Mouse (Mus musculus) lung, adult 2 months (tissue): ENCODE measurements at regions not wholly inside any gene's neighbourhood (a gene's known extent, or its start where the extent isn't known, plus 50 kb on each side); places are given as distances from the start of the nearest gene placed in this dataset.

ENCODE experiments used
- DNase-seq: peaks from one replicate; pipeline ENCODE4 v3.0.0; 2022
- H3K4me1 ChIP-seq: fragments of 200-500 bp; 2 replicates; pipeline ENCODE4 v1.6.1; 2011; ENCODE audit warnings: low read length; ENCODE audit not compliant: control insufficient read depth, insufficient read depth
- H3K4me3 ChIP-seq: fragments of 200-500 bp; replicated peaks from 2 replicates; pipeline ENCODE3; 2011; ENCODE audit warnings: low read depth, mild to moderate bottlenecking, control low read depth, low read length; ENCODE audit errors: extremely low read depth
- CTCF ChIP-seq: fragments of 200-500 bp; IDR thresholded peaks from 2 replicates; pipeline ENCODE4 v1.5.1; 2011; ENCODE audit warnings: mild to moderate bottlenecking, low read length, control low read depth; ENCODE audit not compliant: insufficient read depth
- POLR2A ChIP-seq: fragments of 200-500 bp; IDR thresholded peaks from 2 replicates; pipeline ENCODE4 v1.6.1; 2011; ENCODE audit warnings: low read depth, mild to moderate bottlenecking, control low read depth, low read length, borderline replicate concordance; ENCODE audit errors: extremely low read depth
- WGBS: fragments of 180-500 bp; shearing (Covaris S2); methylation state at CpG from one replicate; pipeline ENCODE4 v1.1.7; 2018; 5-methylcytosine and 5-hydroxymethylcytosine counted together

- Histone ChIP-seq H3K4me1 (no peaks in the 10 kb centered on the region), H3K4me3 (no peak overlapping the region)
- no peak for DNase-seq
- 70% methylated on average over 2 of the region's 2 CpGs for WGBS
- TF ChIP-seq POLR2A = no peak
Observed at GRCm38 (mm10) chr13:70963384-70963783, 121.8 kb upstream of the Adamts16 start.

GRCm38 (mm10) chr13:70934309-70935037, 92.9 kb upstream of the Adamts16 start:
- WGBS = 59% methylated on average over 7 of the region's 7 CpGs
- no peak overlapping the region for H3K4me3 ChIP-seq
- no peaks in the 10 kb centered on the region for H3K4me1 ChIP-seq
- no peak for DNase-seq
- no peak for TF ChIP-seq CTCF
- no peak for TF ChIP-seq POLR2A

GRCm38 (mm10) chr13:70913834-70914233, 72.2 kb upstream of the Adamts16 start:
- Histone ChIP-seq H3K4me3 (no peak overlapping the region), H3K4me1 (no peaks in the 10 kb centered on the region)
- no peak for TF ChIP-seq POLR2A
- TF ChIP-seq CTCF = no peak
- DNase-seq = no peak
- 86% methylated on average over 1 of the region's 1 CpGs for WGBS

GRCm38 (mm10) chr13:70910934-70911333, 69.3 kb upstream of the Adamts16 start:
- TF ChIP-seq CTCF (no peak), POLR2A (no peak)
- DNase-seq = no peak
- Histone ChIP-seq H3K4me1 (no peaks in the 10 kb centered on the region), H3K4me3 (no peak overlapping the region)

GRCm38 (mm10) chr13:70904834-70905233, 63.2 kb upstream of the Adamts16 start:
- DNase-seq = no peak
- TF ChIP-seq POLR2A (no peak), CTCF (no peak)
- Histone ChIP-seq H3K4me1 (no peaks in the 10 kb centered on the region), H3K4me3 (no peak overlapping the region)

GRCm38 (mm10) chr13:70903831-70904230, 62.2 kb upstream of the Adamts16 start:
- Histone ChIP-seq H3K4me3 (no peak overlapping the region), H3K4me1 (no peaks in the 10 kb centered on the region)
- DNase-seq = no peak
- WGBS = 75% methylated on average over 8 of the region's 8 CpGs
- TF ChIP-seq CTCF = no peak
- TF ChIP-seq POLR2A = no peak

GRCm38 (mm10) chr13:70903150-70903549, 61.5 kb upstream of the Adamts16 start:
- WGBS = 85% methylated on average over 2 of the region's 2 CpGs
- H3K4me3 ChIP-seq = no peak overlapping the region
- no peak for TF ChIP-seq POLR2A
- no peak for TF ChIP-seq CTCF

GRCm38 (mm10) chr13:70902727-70903126, 61.1 kb upstream of the Adamts16 start:
- no peak overlapping the region for H3K4me3 ChIP-seq
- DNase-seq = no peak
- no peaks in the 10 kb centered on the region for H3K4me1 ChIP-seq
- TF ChIP-seq POLR2A = no peak
- no peak for TF ChIP-seq CTCF
- WGBS = 34% methylated on average over 10 of the region's 10 CpGs

More at GRCm38 (mm10) chr13:70903150-70903549, 61.5 kb upstream of the Adamts16 start:
- no peaks in the 10 kb centered on the region for H3K4me1 ChIP-seq
- no peak for DNase-seq

- TF ChIP-seq POLR2A (no peak), CTCF (no peak)
- no peak for DNase-seq
- 46% methylated on average over 5 of the region's 5 CpGs for WGBS
- H3K4me3 ChIP-seq = no peak overlapping the region
- no peaks in the 10 kb centered on the region for H3K4me1 ChIP-seq
Observed at GRCm38 (mm10) chr13:70891634-70892033, 50.0 kb upstream of the Adamts16 start.
